Comparison of ENCODE assay signal across 20 mouse cellular contexts in genomic region chr8:77337272-77337671, GRCm38 (mm10).
DNase-seq lines count a peak whose midpoint lies in the region; ATAC-seq and TF ChIP-seq lines count a peak whose summit lies in the region.
"Had no signal": no experiment of that assay in that cellular context is flagged by ENCODE, and none has a peak within 500 bp of the region (broad histone marks: within the 10 kb centered on the region; RNA-seq: fewer than 3 reads in every experiment).

No protein-coding gene starts in this region.

- no peaks in the 10 kb centered on the region for H3K27me3 ChIP-seq in hindbrain, embryonic 10.5 days (ENCODE audit: insufficient read depth, poor library complexity, severe bottlenecking)
- H3K27me3 ChIP-seq in hindbrain, postnatal 0 days (ENCODE audit: insufficient read depth, low read length), result no peaks in the 10 kb centered on the region
- no peaks in the 10 kb centered on the region for H3K27me3 ChIP-seq in midbrain, embryonic 13.5 days
- no peaks in the 10 kb centered on the region for H3K27me3 ChIP-seq in midbrain, embryonic 11.5 days (ENCODE audit: control insufficient read depth, insufficient read depth, low read length)
- no peaks in the 10 kb centered on the region for H3K27me3 ChIP-seq in embryonic facial prominence, embryonic 14.5 days (replicated peaks; ENCODE audit: control insufficient read depth, insufficient read depth, low read length)
- no peaks in the 10 kb centered on the region for H3K27me3 ChIP-seq in forebrain, postnatal 0 days (ENCODE audit: insufficient read depth, low read length)
- H3K27me3 ChIP-seq: heart, embryonic 12.5 days; midbrain, embryonic 15.5 days had no signal

- no peak for DNase-seq in hindbrain, embryonic 10.5 days (ENCODE audit: low spot score)
- no peak for DNase-seq in hindbrain, postnatal 0 days (ENCODE audit: low spot score)
- no peak for DNase-seq in midbrain, embryonic 11.5 days (ENCODE audit: low spot score, missing footprints)
- no peak for DNase-seq in embryonic facial prominence, embryonic 14.5 days (ENCODE audit: low spot score)
- DNase-seq in spleen, postnatal 10 days (ENCODE audit: low spot score in 2 of 2), result no peak
- DNase-seq in forebrain, postnatal 0 days, result no peak
- DNase-seq: adrenal gland, postnatal 25 days; cerebellum, adult 2 months; heart, postnatal 4 days; kidney, postnatal 14 days; liver; liver, postnatal 0 days; lung, postnatal 36 days; thymus, postnatal 25 days had no signal

- no peaks in the 10 kb centered on the region for H3K9me3 ChIP-seq in hindbrain, embryonic 10.5 days
- H3K9me3 ChIP-seq in hindbrain, postnatal 0 days (ENCODE audit: low read length), result no peaks in the 10 kb centered on the region
- no peaks in the 10 kb centered on the region for H3K9me3 ChIP-seq in midbrain, embryonic 13.5 days
- H3K9me3 ChIP-seq in midbrain, embryonic 11.5 days (ENCODE audit: control insufficient read depth, low read length), result no peaks in the 10 kb centered on the region
- H3K9me3 ChIP-seq in embryonic facial prominence, embryonic 14.5 days (ENCODE audit: control insufficient read depth, low read length), result no peaks in the 10 kb centered on the region
- H3K9me3 ChIP-seq in forebrain, postnatal 0 days (ENCODE audit: low read length), result no peaks in the 10 kb centered on the region
- H3K9me3 ChIP-seq: forebrain, embryonic 12.5 days; heart, embryonic 12.5 days; midbrain, embryonic 15.5 days had no signal

- H3K4me1 ChIP-seq in hindbrain, embryonic 10.5 days (replicated peaks), result peaks cover 40% of the 10 kb centered on the region
- H3K4me1 ChIP-seq in hindbrain, postnatal 0 days (ENCODE audit: insufficient read depth, low read length), result 0 out of 2 replicates have a peak, but pooled peaks cover 3% of the 10 kb centered on the region
- peaks cover 20% of the 10 kb centered on the region for H3K4me1 ChIP-seq in midbrain, embryonic 13.5 days (replicated peaks)
- H3K4me1 ChIP-seq in midbrain, embryonic 11.5 days (ENCODE audit: control insufficient read depth, insufficient read depth, low read length), result peaks cover 16% of the 10 kb centered on the region
- peaks cover 16% of the 10 kb centered on the region for H3K4me1 ChIP-seq in embryonic facial prominence, embryonic 14.5 days (ENCODE audit: control insufficient read depth, insufficient read depth, low read length)
- H3K4me1 ChIP-seq in forebrain, postnatal 0 days (ENCODE audit: insufficient read depth), result no peaks in the 10 kb centered on the region
- H3K4me1 ChIP-seq: midbrain, embryonic 15.5 days had no signal

- H3K27ac ChIP-seq in hindbrain, embryonic 10.5 days, result peak overlapping the region; percentile 64
- no peak overlapping the region for H3K27ac ChIP-seq in hindbrain, postnatal 0 days
- no peak overlapping the region for H3K27ac ChIP-seq in midbrain, embryonic 13.5 days
- no peak overlapping the region for H3K27ac ChIP-seq in midbrain, embryonic 11.5 days (ENCODE audit: low read depth, low read length)
- H3K27ac ChIP-seq in embryonic facial prominence, embryonic 14.5 days (replicated peaks; ENCODE audit: low read depth, low read length), result no peak overlapping the region; the same call in 1 of the 2 replicates
- H3K27ac ChIP-seq in forebrain, postnatal 0 days (ENCODE audit: low read depth, low read length), result no peak overlapping the region
- H3K27ac ChIP-seq: forebrain, embryonic 12.5 days; midbrain, embryonic 15.5 days had no signal

- 79% methylated on average over 12 of the region's 12 CpGs for WGBS in hindbrain, embryonic 10.5 days
- WGBS in hindbrain, postnatal 0 days, result 75% methylated on average over 12 of the region's 12 CpGs
- 81% methylated on average over 12 of the region's 12 CpGs for WGBS in midbrain, embryonic 13.5 days
- WGBS in midbrain, embryonic 11.5 days, result 80% methylated on average over 12 of the region's 12 CpGs
- WGBS in embryonic facial prominence, embryonic 14.5 days, result 54% methylated on average over 12 of the region's 12 CpGs
- WGBS in forebrain, postnatal 0 days, result 75% methylated on average over 12 of the region's 12 CpGs

- no peak overlapping the region for H3K4me3 ChIP-seq in hindbrain, embryonic 10.5 days
- no peak overlapping the region for H3K4me3 ChIP-seq in hindbrain, postnatal 0 days (ENCODE audit: low read length)
- no peak overlapping the region for H3K4me3 ChIP-seq in midbrain, embryonic 13.5 days (replicated peaks)
- no peak overlapping the region for H3K4me3 ChIP-seq in midbrain, embryonic 11.5 days (ENCODE audit: low read depth, low read length)
- no peak overlapping the region for H3K4me3 ChIP-seq in embryonic facial prominence, embryonic 14.5 days (ENCODE audit: low read depth, low read length)
- no peak overlapping the region for H3K4me3 ChIP-seq in forebrain, postnatal 0 days (ENCODE audit: low read depth, low read length)
- H3K4me3 ChIP-seq: forebrain, embryonic 12.5 days; heart, embryonic 12.5 days; midbrain, embryonic 15.5 days had no signal

- H3K4me2 ChIP-seq in hindbrain, postnatal 0 days (ENCODE audit: low read depth, low read length), result no peak overlapping the region
- H3K4me2 ChIP-seq in midbrain, embryonic 13.5 days (replicated peaks), result no peak overlapping the region
- no peak overlapping the region for H3K4me2 ChIP-seq in midbrain, embryonic 11.5 days
- H3K4me2 ChIP-seq in embryonic facial prominence, embryonic 14.5 days (ENCODE audit: low read depth, low read length), result no peak overlapping the region
- H3K4me2 ChIP-seq in forebrain, postnatal 0 days (ENCODE audit: low read depth), result no peak overlapping the region
- H3K4me2 ChIP-seq: forebrain, embryonic 12.5 days; heart, embryonic 12.5 days; midbrain, embryonic 15.5 days had no signal

- no peaks in the 10 kb centered on the region for H3K36me3 ChIP-seq in hindbrain, embryonic 10.5 days
- no peaks in the 10 kb centered on the region for H3K36me3 ChIP-seq in hindbrain, postnatal 0 days (ENCODE audit: insufficient read depth, low read length)
- no peaks in the 10 kb centered on the region for H3K36me3 ChIP-seq in midbrain, embryonic 13.5 days
- H3K36me3 ChIP-seq in midbrain, embryonic 11.5 days (ENCODE audit: control insufficient read depth, insufficient read depth, low read length), result no peaks in the 10 kb centered on the region; the same call in 1 of the 2 replicates
- no peaks in the 10 kb centered on the region for H3K36me3 ChIP-seq in embryonic facial prominence, embryonic 14.5 days (ENCODE audit: control insufficient read depth, insufficient read depth, low read length)
- H3K36me3 ChIP-seq in forebrain, postnatal 0 days (ENCODE audit: insufficient read depth), result no peaks in the 10 kb centered on the region
- H3K36me3 ChIP-seq: forebrain, embryonic 12.5 days; midbrain, embryonic 15.5 days had no signal

- ATAC-seq in hindbrain, postnatal 0 days, result no peak
- ATAC-seq in midbrain, embryonic 13.5 days, result 0 out of 2 replicates have a peak, but pooled peaks have one; percentile 40
- ATAC-seq in midbrain, embryonic 11.5 days (ENCODE audit: low FRiP score), result no peak
- ATAC-seq in embryonic facial prominence, embryonic 14.5 days (ENCODE audit: low read depth), result peak; percentile 32; the same call in 1 of the 2 replicates
- no peak for ATAC-seq in forebrain, postnatal 0 days
- ATAC-seq: activated CD4-positive, CD25-positive, alpha-beta regulatory T cell, adult 4 months; inflammation-experienced regulatory T-cells, adult 6 months; liver, postnatal 0 days; midbrain, embryonic 15.5 days had no signal

- TF ChIP-seq CTCF in hindbrain, postnatal 0 days (IDR thresholded peaks at IDR 0.05; ENCODE audit: low read depth), result no peak
- no peak for TF ChIP-seq CTCF in forebrain, postnatal 0 days (IDR thresholded peaks at IDR 0.05; ENCODE audit: low read depth)

- H3K9ac ChIP-seq in hindbrain, postnatal 0 days (replicated peaks; ENCODE audit: low read length), result no peak overlapping the region
- H3K9ac ChIP-seq in midbrain, embryonic 13.5 days (replicated peaks), result no peak overlapping the region
- H3K9ac ChIP-seq in midbrain, embryonic 11.5 days (ENCODE audit: low read length), result no peak overlapping the region
- no peak overlapping the region for H3K9ac ChIP-seq in embryonic facial prominence, embryonic 14.5 days (ENCODE audit: low read depth, low read length)
- H3K9ac ChIP-seq in forebrain, postnatal 0 days, result no peak overlapping the region
- H3K9ac ChIP-seq: forebrain, embryonic 12.5 days; heart, embryonic 12.5 days; liver, postnatal 0 days; midbrain, embryonic 15.5 days had no signal

Comparison
In these comparisons a context has a peak if more than half of its experiments do, and no peak if none do; other contexts are left out.
1. ATAC-seq: peak in midbrain, embryonic 13.5 days (single experiment) and embryonic facial prominence, embryonic 14.5 days (single experiment); none in hindbrain, postnatal 0 days (single experiment), midbrain, embryonic 11.5 days (single experiment) and forebrain, postnatal 0 days (single experiment).